Mouse (Mus musculus) c-Kit-negative CD71-positive TER-119-positive erythroid progenitor cells, embryonic 14.5 days (primary cell): ENCODE measurements around the gene Sft2d2.

Experiments
- DNase-seq: peaks from one replicate; pipeline ENCODE4 v3.0.0-alpha.2; 2013; ENCODE audit warnings: low read depth, low spot score

Gene Sft2d2

DNA sequence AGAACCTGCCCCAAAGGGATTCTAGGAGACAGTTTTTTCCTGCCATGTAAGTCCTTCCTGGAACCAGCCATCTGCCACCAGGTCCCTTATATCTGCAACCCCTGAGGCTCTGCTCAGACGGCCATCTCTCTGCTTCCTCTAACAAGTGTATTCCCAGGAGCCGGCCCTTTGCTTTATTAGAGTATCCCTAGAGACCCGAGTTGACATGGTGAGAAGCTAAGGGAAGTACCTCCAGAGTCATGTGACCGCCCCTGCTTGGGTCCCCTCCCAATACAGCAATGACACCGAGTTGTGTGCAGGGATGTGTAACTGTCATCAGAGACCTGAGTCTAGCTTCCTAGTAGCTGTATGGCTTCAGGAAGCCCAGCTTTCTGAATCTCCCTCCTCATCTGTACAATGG, 61.0 kb downstream of the Sft2d2 start:
- DNase-seq, result no peak

- peak; percentile 74 for DNase-seq
Observed at GRCm38 (mm10) chr1:165132187-165132877, 61.9 kb downstream of the Sft2d2 start.

GRCm38 (mm10) chr1:165129573-165129972, 64.7 kb downstream of the Sft2d2 start:
- DNase-seq, result no peak
